Mouse (Mus musculus) CH12.LX (cell line): ENCODE measurements at regions not wholly inside any gene's neighbourhood (a gene's known extent, or its start where the extent isn't known, plus 50 kb on each side); places are given as distances from the start of the nearest gene placed in this dataset.

Experiments
- DNase-seq: peaks from one replicate; pipeline ENCODE4 v3.0.0-alpha.2; 2013; ENCODE audit errors: extremely low read depth
- H3K27ac ChIP-seq: 2 replicates; pipeline ENCODE4 v1.5.1; 2012; ENCODE audit warnings: low read depth, mild to moderate bottlenecking, control low read depth, moderate library complexity; ENCODE audit not compliant: insufficient read depth
- H3K27me3 ChIP-seq: replicated peaks from 2 replicates; pipeline ENCODE3; 2012; ENCODE audit warnings: inconsistent platforms
- H3K36me3 ChIP-seq, 2 experiments: replicated peaks in 1 of 2; 2 replicates each; pipeline versions ENCODE3 to v1.6.1; 2012; ENCODE audit warnings: inconsistent platforms in 1 of 2, low read length in 1 of 2, mild to moderate bottlenecking in 1 of 2, mixed read lengths in 1 of 2, moderate library complexity in 1 of 2; ENCODE audit not compliant: control insufficient read depth in 1 of 2, insufficient read depth in 1 of 2
- H3K4me1 ChIP-seq, 2 experiments: 2 replicates each; pipeline ENCODE4 v1.6.1; 2012; ENCODE audit warnings: inconsistent platforms in 1 of 2, moderate library complexity in 1 of 2; ENCODE audit not compliant: insufficient read depth in 2 of 2, control insufficient read depth in 1 of 2
- H3K4me2 ChIP-seq: 2 replicates; pipeline ENCODE4 v1.6.1; 2012; ENCODE audit warnings: low read depth, mild to moderate bottlenecking, control low read depth; ENCODE audit not compliant: poor library complexity, insufficient read depth, severe bottlenecking
- H3K4me3 ChIP-seq, 3 experiments: fragments of 150-350 bp in 1 of 3; sonication (generic) in 1 of 3; replicated peaks in 1 of 3; 2 replicates each; pipeline versions ENCODE3 to v1.5.1; 2011 to 2012; ENCODE audit warnings: low read depth in 2 of 3, low read length in 2 of 3, mild to moderate bottlenecking in 2 of 3, moderate library complexity in 2 of 3, control low read depth in 1 of 3, improper control_type of control experiment in 1 of 3, inconsistent platforms in 1 of 3, mixed read lengths in 1 of 3; ENCODE audit not compliant: poor library complexity in 1 of 3
- H3K79me2 ChIP-seq: replicated peaks from 2 replicates; pipeline ENCODE4 v1.6.1; 2012; ENCODE audit warnings: mild to moderate bottlenecking, moderate library complexity; ENCODE audit not compliant: control insufficient read depth, poor library complexity, insufficient read depth, severe bottlenecking; ENCODE audit errors: extremely low read depth
- H3K9ac ChIP-seq: 2 replicates; pipeline ENCODE4 v1.6.1; 2012; ENCODE audit warnings: low read depth, mild to moderate bottlenecking, control low read depth, moderate library complexity; ENCODE audit not compliant: insufficient read depth
- H3K9me3 ChIP-seq: replicated peaks from 2 replicates; pipeline ENCODE3; 2012; ENCODE audit warnings: low read length, inconsistent platforms, mixed read lengths
- CTCF ChIP-seq, 2 experiments: IDR thresholded peaks in 1 of 2; conservative IDR thresholded peaks in 1 of 2; 2 replicates each; pipeline ENCODE4 v1.5.1; 2011 to 2012; ENCODE audit warnings: low read depth in 2 of 2, low read length in 2 of 2, improper control_type of control experiment in 1 of 2, inconsistent platforms in 1 of 2, mild to moderate bottlenecking in 1 of 2, moderate library complexity in 1 of 2
- EP300 ChIP-seq: IDR thresholded peaks from 2 replicates; pipeline ENCODE4 v1.6.1; 2011; ENCODE audit warnings: low read length, improper control_type of control experiment
- ETS1 ChIP-seq: conservative IDR thresholded peaks from 2 replicates; pipeline ENCODE4 v1.6.1; 2012; ENCODE audit warnings: low read depth, mild to moderate bottlenecking, inconsistent platforms, low read length, improper control_type of control experiment, moderate library complexity
- GABPA ChIP-seq: IDR thresholded peaks from 2 replicates; pipeline ENCODE4 v1.6.1; 2012; ENCODE audit warnings: low read depth, low read length, improper control_type of control experiment, inconsistent platforms; ENCODE audit not compliant: insufficient replicate concordance
- IRF4 ChIP-seq: IDR thresholded peaks from 2 replicates; pipeline ENCODE4 v1.6.1; 2014; ENCODE audit warnings: low read depth, mild to moderate bottlenecking, inconsistent platforms, low read length, improper control_type of control experiment
- MAFK ChIP-seq: IDR thresholded peaks from 2 replicates; pipeline ENCODE4 v1.6.1; 2011; ENCODE audit warnings: low read length, improper control_type of control experiment; ENCODE audit not compliant: insufficient replicate concordance
- MAX ChIP-seq: IDR thresholded peaks from 2 replicates; pipeline ENCODE4 v1.6.1; 2011; ENCODE audit warnings: low read length, improper control_type of control experiment
- MEF2A ChIP-seq: IDR thresholded peaks from 2 replicates; pipeline ENCODE4 v1.6.1; 2014; ENCODE audit warnings: low read depth, mild to moderate bottlenecking, inconsistent platforms, low read length, improper control_type of control experiment, borderline replicate concordance
- MXI1 ChIP-seq: IDR thresholded peaks from 2 replicates; pipeline ENCODE4 v1.6.1; 2011; ENCODE audit warnings: mild to moderate bottlenecking, low read depth, low read length, improper control_type of control experiment
- NRF1 ChIP-seq: IDR thresholded peaks from 2 replicates; pipeline ENCODE4 v1.6.1; 2014; ENCODE audit warnings: low read depth, mild to moderate bottlenecking, inconsistent platforms, low read length, improper control_type of control experiment, moderate library complexity
- POLR2AphosphoS2 ChIP-seq: IDR thresholded peaks from 2 replicates; pipeline ENCODE4 v1.6.1; 2011; ENCODE audit warnings: low read depth, low read length, improper control_type of control experiment
- TCF12 ChIP-seq: IDR thresholded peaks from 2 replicates; pipeline ENCODE4 v1.6.1; 2014; ENCODE audit warnings: low read depth, mild to moderate bottlenecking, inconsistent platforms, low read length, improper control_type of control experiment
- UBTF ChIP-seq: IDR thresholded peaks from 2 replicates; pipeline ENCODE4 v1.6.1; 2012; ENCODE audit warnings: low read depth, mild to moderate bottlenecking, inconsistent platforms, low read length, improper control_type of control experiment, moderate library complexity
- USF1 ChIP-seq: IDR thresholded peaks from 2 replicates; pipeline ENCODE4 v1.6.1; 2014; ENCODE audit warnings: low read depth, mild to moderate bottlenecking, inconsistent platforms, low read length, improper control_type of control experiment
- ZKSCAN1 ChIP-seq: IDR thresholded peaks from 2 replicates; pipeline ENCODE4 v1.6.1; 2012; ENCODE audit warnings: low read depth, inconsistent platforms, low read length, improper control_type of control experiment, borderline replicate concordance
- dilution Hi-C: fragments of 300-500 bp; cut with MboI; formaldehyde crosslinking; loops from 2 replicates; pipeline ENCODE4 v1.14.3; 2020; ENCODE audit warnings: low sequenced_read_pairs; ENCODE audit not compliant: extremely low pct_unique_long_range_greater_than_20kb, extremely low pct_ligation_motif_present
- in situ Hi-C: fragments of 300-500 bp; cut with MboI; formaldehyde crosslinking; loops from 3 replicates; pipeline ENCODE4 v1.14.3; 2019; ENCODE audit warnings: low sequenced_read_pairs, low pct_ligation_motif_present, low pct_unique_long_range_greater_than_20kb, mixed read lengths

GRCm38 (mm10) chr3:133685393-133685792, 140.5 kb upstream of the Tet2 start:
- Histone ChIP-seq H3K27me3 (no peaks in the 10 kb centered on the region), H3K9me3 (no peaks in the 10 kb centered on the region), H3K79me2 (no peaks in the 10 kb centered on the region), H3K9ac (peak overlapping the region; percentile 60), H3K27ac (peak overlapping the region; percentile 75), H3K4me1 (peaks cover 44 to 58% of the 10 kb centered on the region in 2 experiments), H3K4me2 (peak overlapping the region; percentile 39; the same call in 1 of the 2 replicates), H3K36me3 (no peaks in the 10 kb centered on the region)
- dilution Hi-C loops: no loop called here
- DNase-seq: peak; percentile 34
- in situ Hi-C loops: no loop called here
- TF ChIP-seq EP300: peak; percentile 22; the same call in 1 of the 2 replicates
- no peak for TF ChIP-seq NRF1
- peak; percentile 89 for TF ChIP-seq MEF2A
- TF ChIP-seq USF1: no peak
- 0 out of 2 replicates have a peak, but pooled peaks have one; percentile 8 for TF ChIP-seq TCF12
- TF ChIP-seq IRF4: 0 out of 2 replicates have a peak, but pooled peaks have one; percentile 47
- TF ChIP-seq ETS1: peak; percentile 48; the same call in 1 of the 2 replicates
- TF ChIP-seq, all 38 proteins: peak for 5
- H3K4me3 ChIP-seq: no peak overlapping the region

- no peak overlapping the region for H3K4me3 ChIP-seq
- H3K79me2 ChIP-seq: no peaks in the 10 kb centered on the region
- no peaks in the 10 kb centered on the region for H3K36me3 ChIP-seq
- H3K27me3 ChIP-seq: peaks cover 2% of the 10 kb centered on the region
- H3K4me1 ChIP-seq: peaks cover 3 to 7% of the 10 kb centered on the region in 2 experiments; a peak in 3 of 4 replicates
- TF ChIP-seq POLR2AphosphoS2 (no peak), EP300 (no peak), ZKSCAN1 (no peak), CTCF (conservative IDR thresholded peaks at IDR 0.05 in 1 of 2, IDR thresholded peaks at IDR 0.05 in 1 of 2; ENCODE audit: low read depth in 2 of 2, low read length in 2 of 2) (no peak), GABPA (no peak), MXI1 (no peak), MAX (no peak), IRF4 (no peak), MAFK (no peak), USF1 (no peak), UBTF (no peak)
- no peak for DNase-seq
- in situ Hi-C loops: no loop called here
- dilution Hi-C loops: no loop called here
- H3K9ac ChIP-seq: no peak overlapping the region
- H3K9me3 ChIP-seq: no peaks in the 10 kb centered on the region
- no peak overlapping the region for H3K27ac ChIP-seq
- H3K4me2 ChIP-seq: no peak overlapping the region
Observed at GRCm38 (mm10) chr3:133694057-133694456, 149.1 kb upstream of the Tet2 start.
